ENCODE assay signal across 8 mouse cellular contexts in genomic region chrX:50616920-50617319, GRCm38 (mm10).
DNase-seq lines count a peak whose midpoint lies in the region; ATAC-seq and TF ChIP-seq lines count a peak whose summit lies in the region.
"Not testable (repeated sequence)": the region's sequence is repeated elsewhere in the genome, so short reads cannot be mapped to it uniquely, and the experiment has no call there.

No protein-coding gene starts in this region.

- intact Hi-C loops in gastrocnemius, postnatal 14 days (cut with DNase I; ENCODE audit: low total_unique reads) = not testable (repeated sequence)

- TF ChIP-seq POLR2A in ES-Bruce4 (IDR thresholded peaks at IDR 0.05; ENCODE audit: insufficient read depth, low read length) = not testable (repeated sequence)

- peak overlapping the region; percentile 20; the same call in 1 of the 2 replicates for H3K4me3 ChIP-seq in ES-Bruce4 (ENCODE audit: low read depth, low read length)
- H3K4me3 ChIP-seq in hindbrain, embryonic 11.5 days (ENCODE audit: low read depth, low read length); midbrain, embryonic 14.5 days (replicated peaks; ENCODE audit: low read depth, low read length): not testable (repeated sequence)
- H3K4me3 ChIP-seq in kidney, embryonic 16.5 days (ENCODE audit: low read length) = peak overlapping the region; percentile 22; the same call in 1 of the 2 replicates
- H3K4me3 ChIP-seq in liver, embryonic 13.5 days (replicated peaks) = peak overlapping the region; percentile 22

- DNase-seq in cerebellum, adult 9-10 months = peak; percentile 86
- DNase-seq in gastrocnemius, postnatal 14 days = peak; percentile 87
- peak; percentile 48 for DNase-seq in hindbrain, embryonic 11.5 days (ENCODE audit: low spot score)
- DNase-seq in liver, embryonic 13.5 days = peak; percentile 13
- peak; percentile 51 for DNase-seq in midbrain, embryonic 14.5 days
- DNase-seq in spleen, postnatal 10 days (ENCODE audit: low spot score in 2 of 2) = peak; percentile 15 to 96

- H3K4me2 ChIP-seq in hindbrain, embryonic 11.5 days (replicated peaks; ENCODE audit: low read depth, low read length); midbrain, embryonic 14.5 days (ENCODE audit: low read length): not testable (repeated sequence)
- H3K4me2 ChIP-seq in kidney, embryonic 16.5 days (replicated peaks; ENCODE audit: low read depth, low read length) = peak overlapping the region; percentile 21; the same call in 1 of the 2 replicates
- peak overlapping the region; percentile 40; the same call in 1 of the 2 replicates for H3K4me2 ChIP-seq in liver, embryonic 13.5 days

- not testable (repeated sequence) for TF ChIP-seq EP300 in ES-Bruce4 (IDR thresholded peaks at IDR 0.05; ENCODE audit: insufficient read depth, low read depth, low read length)

- TF ChIP-seq CTCF in ES-Bruce4 (IDR thresholded peaks at IDR 0.05; ENCODE audit: low read depth, low read length) = peak; percentile 12

- not testable (repeated sequence) for ATAC-seq in hindbrain, embryonic 11.5 days (ENCODE audit: low FRiP score); kidney, embryonic 16.5 days (ENCODE audit: low FRiP score, low TSS enrichment); liver, embryonic 13.5 days (ENCODE audit: low read depth); midbrain, embryonic 14.5 days (ENCODE audit: low FRiP score, low TSS enrichment)

- not testable (repeated sequence) for H3K27me3 ChIP-seq in ES-Bruce4 (ENCODE audit: control insufficient read depth, insufficient read depth, low read length, poor library complexity, severe bottlenecking); hindbrain, embryonic 11.5 days (ENCODE audit: control insufficient read depth, insufficient read depth, low read length); kidney, embryonic 16.5 days (ENCODE audit: insufficient read depth, low read length); liver, embryonic 13.5 days; midbrain, embryonic 14.5 days (ENCODE audit: control insufficient read depth, insufficient read depth, low read length)

- H3K4me1 ChIP-seq in ES-Bruce4 (ENCODE audit: control insufficient read depth, insufficient read depth, low read length); hindbrain, embryonic 11.5 days (replicated peaks; ENCODE audit: control insufficient read depth, insufficient read depth, low read length); kidney, embryonic 16.5 days (ENCODE audit: insufficient read depth, low read length); midbrain, embryonic 14.5 days (ENCODE audit: control insufficient read depth, insufficient read depth, low read length): not testable (repeated sequence)
- H3K4me1 ChIP-seq in liver, embryonic 13.5 days (replicated peaks) = peaks cover 18% of the 10 kb centered on the region

- not testable (repeated sequence) for H3K27ac ChIP-seq in ES-Bruce4 (ENCODE audit: insufficient read depth, low read length); hindbrain, embryonic 11.5 days (ENCODE audit: low read depth, low read length); kidney, embryonic 16.5 days (ENCODE audit: low read length); liver, embryonic 13.5 days; midbrain, embryonic 14.5 days (replicated peaks; ENCODE audit: low read depth, low read length)

- H3K36me3 ChIP-seq in ES-Bruce4 (ENCODE audit: control insufficient read depth, insufficient read depth, low read length, poor library complexity, severe bottlenecking) = peaks cover 10% of the 10 kb centered on the region
- not testable (repeated sequence) for H3K36me3 ChIP-seq in hindbrain, embryonic 11.5 days (ENCODE audit: control insufficient read depth, insufficient read depth, low read length); liver, embryonic 13.5 days; midbrain, embryonic 14.5 days (ENCODE audit: control insufficient read depth, insufficient read depth, low read length)
- H3K36me3 ChIP-seq in kidney, embryonic 16.5 days (ENCODE audit: insufficient read depth, low read length) = peaks cover 17% of the 10 kb centered on the region; the same call in 1 of the 2 replicates

- WGBS in hindbrain, embryonic 11.5 days = 68% methylated on average over 8 of the region's 8 CpGs
- WGBS in kidney, embryonic 16.5 days = 68% methylated on average over 8 of the region's 8 CpGs
- WGBS in liver, embryonic 13.5 days (ENCODE audit: insufficient replicate concordance) = 56% methylated on average over 8 of the region's 8 CpGs
- WGBS in midbrain, embryonic 14.5 days = 65% methylated on average over 8 of the region's 8 CpGs

- H3K9ac ChIP-seq in ES-Bruce4 (ENCODE audit: low read depth, poor library complexity, severe bottlenecking); hindbrain, embryonic 11.5 days (ENCODE audit: low read depth, low read length); kidney, embryonic 16.5 days (replicated peaks; ENCODE audit: low read length); liver, embryonic 13.5 days; midbrain, embryonic 14.5 days (replicated peaks; ENCODE audit: low read length): not testable (repeated sequence)

- H3K9me3 ChIP-seq in ES-Bruce4 (replicated peaks; ENCODE audit: control insufficient read depth, insufficient read depth, low read length, poor library complexity, severe bottlenecking); hindbrain, embryonic 11.5 days (ENCODE audit: control insufficient read depth, low read length); kidney, embryonic 16.5 days (ENCODE audit: low read length); liver, embryonic 13.5 days (replicated peaks); midbrain, embryonic 14.5 days (ENCODE audit: control insufficient read depth, low read length): not testable (repeated sequence)

Comparison
In these comparisons a context has a peak if more than half of its experiments do, and no peak if none do; other contexts are left out.
1. DNase-seq: peak in every context shown above with its lines; median percentile 87 in gastrocnemius, postnatal 14 days; 86 in cerebellum, adult 9-10 months; 56 in spleen, postnatal 10 days; 51 in midbrain, embryonic 14.5 days; 48 in hindbrain, embryonic 11.5 days; 13 in liver, embryonic 13.5 days.